Mouse (Mus musculus) fibroblast of lung, adult 2 months (primary cell): ENCODE results near the gene Mt2.
"Not testable (repeated sequence)": the region's sequence is repeated elsewhere in the genome, so short reads cannot be mapped to it uniquely, and the experiment has no call there.

Experiments
- DNase-seq: peaks from one replicate; pipeline ENCODE4 v3.0.0-alpha.2; 2011; ENCODE audit warnings: low read depth

Gene Mt2

DNA sequence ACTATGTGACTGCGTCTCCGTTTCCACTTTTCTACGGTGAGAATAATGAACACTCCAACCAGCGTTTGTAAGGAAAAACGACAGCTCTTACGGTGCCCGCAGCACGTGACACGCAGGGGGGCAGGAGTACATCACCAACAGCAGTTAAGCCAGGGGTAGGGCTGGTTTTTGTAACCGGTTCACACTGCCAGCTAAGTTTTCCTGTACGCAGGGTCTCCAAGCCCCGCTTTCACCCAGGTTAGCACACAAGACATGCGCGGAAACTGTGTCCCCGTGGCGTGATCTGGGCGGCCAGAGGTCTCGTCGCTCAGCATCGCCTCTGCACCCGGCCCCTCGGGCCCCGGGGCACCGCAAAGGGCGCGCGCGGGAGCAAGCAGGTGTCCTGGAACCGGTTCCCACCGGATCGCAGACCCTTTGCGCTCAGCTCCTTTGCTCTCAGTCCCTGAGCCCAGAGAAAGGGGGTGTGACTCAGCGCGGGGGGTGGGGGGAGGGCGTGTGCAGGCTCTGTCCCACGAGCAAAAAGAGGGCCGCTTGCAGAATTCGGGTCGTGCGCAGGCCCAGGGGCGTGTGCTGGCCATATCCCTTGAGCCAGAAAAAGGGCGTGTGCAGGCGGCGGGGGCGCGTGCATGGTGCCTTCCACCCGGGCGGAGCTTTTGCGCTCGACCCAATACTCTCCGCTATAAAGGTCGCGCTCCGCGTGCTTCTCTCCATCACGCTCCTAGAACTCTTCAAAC is at the start of gene Mt2:
Gene Mt2, plus strand, starts transcription at position 590 of the 734 bp plus-strand sequence.
- DNase-seq, result no peak

DNA sequence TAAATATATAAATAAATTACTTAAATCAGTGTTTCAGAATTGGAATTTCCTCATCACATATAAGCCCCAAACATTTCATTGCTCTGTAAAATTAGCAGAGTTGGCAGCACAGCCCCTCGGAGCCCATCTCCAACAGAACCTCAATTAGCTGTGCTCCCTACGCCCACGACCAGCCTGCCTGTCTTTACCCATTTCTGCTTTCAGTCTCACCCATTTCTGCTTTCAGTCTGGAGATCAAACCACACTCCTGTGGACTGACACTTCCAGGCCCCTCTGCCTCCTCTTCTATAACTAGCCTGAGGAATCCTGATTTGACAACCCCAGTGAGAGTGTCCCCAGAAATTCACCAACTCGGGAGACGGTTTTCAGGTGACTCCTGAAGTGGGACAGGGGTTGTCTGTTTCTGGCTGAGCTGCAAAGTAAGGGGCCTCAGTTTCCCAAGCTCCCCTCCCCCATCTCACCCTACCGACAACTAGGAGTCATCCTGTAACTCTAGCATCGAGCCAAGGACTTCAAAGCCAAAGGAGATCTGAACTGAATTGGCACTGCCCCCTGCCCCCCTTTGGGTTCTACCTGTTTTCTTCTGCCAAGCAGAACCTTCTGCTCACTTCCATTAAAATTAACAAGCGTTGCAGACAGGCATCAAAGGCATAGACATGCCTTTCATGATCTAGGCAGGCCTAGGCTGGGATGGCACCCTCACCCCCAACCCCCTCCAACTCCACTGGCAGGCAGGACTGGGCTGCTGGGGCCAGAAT is 49.6 kb upstream of the Mt2 start:
- no peak for DNase-seq

DNA sequence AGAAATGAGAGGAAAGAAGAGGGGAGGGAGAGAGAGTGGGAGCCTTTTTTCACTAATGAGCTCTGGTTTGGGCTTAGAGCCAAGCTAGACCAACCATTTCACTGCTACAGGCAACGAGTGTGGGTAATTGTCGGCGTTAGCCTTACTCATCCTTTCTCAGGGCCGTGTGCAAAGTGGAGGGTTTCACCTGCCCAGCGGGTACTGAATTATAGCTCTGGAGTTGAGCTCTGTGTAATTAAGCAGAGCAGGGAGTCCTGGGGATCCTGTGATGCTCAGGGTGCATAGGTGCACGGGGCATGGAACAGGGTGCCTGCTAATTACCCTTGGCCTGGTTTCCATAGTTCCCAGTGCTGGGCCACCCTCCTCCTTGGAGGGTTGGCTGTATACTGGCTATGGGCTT is 44.8 kb upstream of the Mt2 start:
- no peak for DNase-seq

DNA sequence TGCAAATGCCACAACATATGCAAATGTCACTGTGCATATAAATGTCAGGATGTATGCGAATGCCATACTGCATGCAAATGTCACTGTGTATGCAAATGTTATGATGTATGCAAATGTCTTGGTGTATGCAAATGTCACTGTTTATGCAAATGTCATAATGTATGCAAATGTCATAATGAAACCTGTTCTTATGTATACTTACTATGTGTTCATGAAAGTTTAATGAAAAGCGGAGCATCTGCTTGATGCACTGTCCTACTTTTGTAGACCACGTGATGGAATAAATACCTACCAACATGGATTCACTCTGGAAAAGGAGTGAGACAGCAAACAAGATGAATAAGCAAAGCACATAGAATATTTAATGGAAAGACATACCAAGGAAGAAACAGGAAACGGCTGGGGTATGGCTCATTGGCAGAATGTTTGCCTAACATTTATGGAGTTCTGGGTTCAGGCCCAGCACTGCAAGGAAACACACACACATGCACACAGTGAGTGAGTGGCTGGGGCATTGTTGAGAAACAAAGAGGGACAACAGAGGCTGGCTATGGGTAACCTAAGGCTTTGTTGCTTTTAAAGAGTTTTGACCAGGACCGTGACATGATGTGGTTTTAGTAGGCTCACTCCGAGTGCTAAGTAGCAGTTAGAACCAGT is 43.2 kb upstream of the Mt2 start:
- no peak for DNase-seq

DNA sequence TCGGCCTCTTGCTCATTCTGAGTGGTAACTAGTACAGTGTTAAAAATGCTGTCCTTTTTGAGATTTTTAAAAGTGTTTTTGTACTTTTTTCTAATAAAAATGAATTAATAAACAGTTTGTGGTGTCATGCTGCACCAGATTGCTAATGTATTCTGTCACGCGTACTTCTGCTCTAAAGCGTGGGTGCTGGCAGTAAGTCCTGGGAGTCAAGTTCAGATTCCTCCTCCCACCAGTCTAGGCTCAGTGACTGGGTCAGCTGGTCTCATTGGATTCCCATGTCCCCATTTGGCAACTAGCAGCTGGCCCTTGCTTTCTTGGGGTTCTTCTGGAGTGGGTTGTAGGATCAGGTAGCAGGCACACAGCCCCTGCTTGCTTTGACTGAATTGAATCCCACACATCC is 42.3 kb upstream of the Mt2 start:
- DNase-seq, result no peak

DNA sequence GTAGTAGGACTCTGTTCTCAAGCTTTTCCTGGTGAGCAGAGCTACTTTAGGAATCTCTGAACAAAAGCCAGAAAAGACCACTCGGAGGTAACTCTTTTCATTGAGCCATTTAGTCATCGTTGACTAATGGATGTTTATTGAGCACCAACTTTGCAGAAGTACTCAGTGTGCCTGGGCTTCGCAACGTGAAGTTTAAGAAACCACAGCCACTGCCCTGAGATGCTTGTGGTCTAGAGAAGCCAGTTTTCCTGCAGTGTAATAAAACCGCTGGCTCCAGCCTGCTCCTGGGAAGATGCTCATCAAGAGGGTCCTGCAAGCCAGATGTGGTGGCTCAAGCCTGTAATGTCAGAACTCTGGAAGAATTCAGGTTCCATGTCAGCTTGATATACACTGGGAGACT is 40.4 kb upstream of the Mt2 start:
- DNase-seq, result peak; percentile 36

DNA sequence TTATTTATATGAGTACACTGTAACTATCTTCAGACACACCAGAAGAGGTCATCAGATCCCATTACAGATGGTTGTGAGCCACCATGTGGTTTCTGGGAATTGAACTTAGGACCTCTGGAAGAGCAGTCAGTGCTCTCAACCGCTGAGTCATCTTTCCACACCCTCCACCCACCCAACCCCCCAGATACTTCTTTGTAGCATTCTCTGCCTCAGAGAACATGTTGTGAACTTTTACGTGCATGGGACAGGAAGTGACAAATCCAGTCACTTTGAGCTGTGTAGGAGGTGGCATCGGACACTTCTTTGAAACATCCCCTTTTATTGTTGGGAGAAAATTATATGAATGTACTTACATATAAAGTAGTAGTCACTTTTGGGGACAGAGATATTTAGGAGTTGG is 37.9 kb upstream of the Mt2 start:
- DNase-seq, result peak; percentile 24

DNA sequence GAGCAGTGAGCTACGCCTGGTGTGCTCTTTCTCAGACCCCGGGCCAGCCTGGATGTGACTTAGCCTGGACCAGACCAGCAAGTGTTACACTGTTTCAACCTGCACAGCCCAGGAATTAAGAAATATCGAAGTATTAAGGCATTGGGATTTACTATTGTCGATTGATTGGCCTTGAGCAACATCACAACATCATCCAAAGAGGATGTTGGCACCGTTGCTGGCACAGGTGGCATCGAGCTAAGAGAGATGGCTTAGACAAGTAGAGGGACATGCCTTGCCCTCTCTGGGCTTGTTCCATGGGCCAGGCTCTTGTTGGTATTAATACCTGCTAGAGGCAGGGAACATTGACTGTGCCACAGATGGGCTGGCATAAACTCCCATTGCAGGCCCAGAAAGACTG is 36.9 kb upstream of the Mt2 start:
- DNase-seq, result no peak

DNA sequence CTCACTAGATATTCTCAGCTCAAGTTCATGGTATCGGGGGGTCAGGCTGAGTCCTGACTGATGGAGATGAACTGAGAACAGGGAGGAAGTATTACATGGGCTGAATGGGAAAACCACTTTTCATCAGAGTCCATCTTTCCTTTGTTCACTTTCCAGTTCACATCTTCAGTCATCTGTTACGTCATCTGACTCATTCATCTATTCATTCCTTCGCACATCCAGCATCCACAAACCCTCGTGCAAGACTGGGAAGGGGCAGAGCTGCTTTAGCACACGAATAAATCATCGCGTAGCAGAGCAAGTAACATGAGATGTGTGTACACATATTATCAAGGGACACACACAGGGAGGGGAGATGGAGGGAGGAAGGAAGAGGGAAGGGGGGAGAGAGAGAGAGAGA is 36.3 kb upstream of the Mt2 start:
- no peak for DNase-seq

DNA sequence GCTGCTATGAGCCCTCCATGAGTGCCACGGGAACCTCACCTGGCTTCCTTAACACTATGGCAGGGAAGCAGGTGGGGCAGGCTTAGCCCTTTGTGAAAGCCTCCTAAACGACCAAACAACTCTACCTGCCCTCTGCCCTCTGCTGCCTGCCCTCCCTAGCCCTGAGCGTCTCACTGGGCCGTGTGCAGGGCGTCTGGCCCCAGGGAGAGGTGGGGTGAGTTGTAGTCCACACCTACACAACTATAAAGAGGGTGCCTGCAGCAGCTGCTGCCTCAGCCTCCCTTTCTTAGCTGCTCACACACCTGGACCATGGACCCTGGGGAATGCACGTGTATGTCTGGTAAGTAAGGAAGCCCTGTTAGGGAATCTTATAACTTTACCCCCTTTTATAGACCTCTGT is 35.5 kb upstream of the Mt2 start, which contains the start of gene Mt4:
Gene Mt4, plus strand, starts transcription at position 265 of the 400 bp plus-strand sequence.
- DNase-seq, result no peak

DNA sequence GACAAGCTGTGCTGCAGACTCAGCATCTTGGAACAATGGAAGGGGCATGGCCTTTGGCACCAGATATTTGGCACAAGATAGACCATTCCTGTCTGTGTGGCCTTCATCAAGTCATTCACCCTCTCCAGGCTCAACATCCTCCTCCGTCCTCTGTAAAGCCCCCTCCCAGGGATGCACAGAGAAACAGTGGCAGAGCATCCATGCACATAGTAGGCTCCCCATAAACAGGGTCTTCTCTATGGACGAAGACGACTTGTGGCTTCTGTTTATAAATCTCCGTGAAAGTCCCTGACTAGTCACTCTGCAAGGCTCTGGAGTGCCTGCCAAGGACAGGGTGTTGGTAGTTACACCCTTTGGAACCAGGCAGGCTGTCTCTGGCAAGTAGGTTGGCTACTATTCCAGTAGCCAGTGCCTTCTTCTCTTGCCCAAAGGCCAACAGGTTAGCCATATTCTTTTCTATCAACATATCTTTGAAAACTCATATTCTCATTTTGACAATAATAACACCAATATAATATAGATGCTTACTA is 32.1 kb upstream of the Mt2 start:
- DNase-seq, result no peak

DNA sequence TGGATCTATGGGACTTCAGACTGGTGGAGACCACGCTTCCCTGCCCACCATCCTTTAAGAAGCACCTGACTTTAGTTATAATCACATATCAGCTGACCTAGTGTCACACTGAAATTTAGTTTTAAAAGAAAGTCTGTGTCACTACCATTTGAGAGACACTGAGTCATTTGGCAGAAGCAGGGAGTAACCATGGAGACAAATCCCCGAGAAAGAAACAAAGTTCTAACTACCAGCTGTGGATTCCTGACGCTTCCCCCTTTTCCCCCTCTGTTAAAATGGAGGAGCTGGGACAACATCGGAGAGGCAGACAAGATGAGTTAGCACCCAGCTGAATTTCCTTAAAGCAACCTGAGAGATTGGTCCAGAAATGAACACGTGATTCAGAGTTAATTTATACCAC is 24.2 kb upstream of the Mt2 start:
- no peak for DNase-seq

DNA sequence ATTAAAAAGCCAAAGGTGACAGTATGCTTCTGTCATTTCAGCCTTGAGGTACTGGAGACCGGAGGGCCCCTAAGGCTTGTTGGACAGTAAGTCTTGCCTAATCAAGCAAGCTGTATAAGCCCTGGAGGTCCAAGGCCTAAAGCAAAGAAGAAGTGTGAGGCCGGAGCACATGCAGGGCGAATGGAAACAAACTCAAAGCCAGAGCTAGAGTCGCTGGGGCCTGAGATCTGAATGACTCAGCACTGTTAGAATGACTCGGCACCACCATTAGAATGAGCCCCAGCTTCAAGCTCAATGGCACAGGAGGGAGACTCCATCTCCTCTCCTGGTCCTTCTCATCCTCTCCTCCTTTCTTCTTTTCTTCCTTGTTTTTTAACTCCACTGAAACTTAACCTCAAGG is 21.5 kb upstream of the Mt2 start:
- DNase-seq, result no peak

DNA sequence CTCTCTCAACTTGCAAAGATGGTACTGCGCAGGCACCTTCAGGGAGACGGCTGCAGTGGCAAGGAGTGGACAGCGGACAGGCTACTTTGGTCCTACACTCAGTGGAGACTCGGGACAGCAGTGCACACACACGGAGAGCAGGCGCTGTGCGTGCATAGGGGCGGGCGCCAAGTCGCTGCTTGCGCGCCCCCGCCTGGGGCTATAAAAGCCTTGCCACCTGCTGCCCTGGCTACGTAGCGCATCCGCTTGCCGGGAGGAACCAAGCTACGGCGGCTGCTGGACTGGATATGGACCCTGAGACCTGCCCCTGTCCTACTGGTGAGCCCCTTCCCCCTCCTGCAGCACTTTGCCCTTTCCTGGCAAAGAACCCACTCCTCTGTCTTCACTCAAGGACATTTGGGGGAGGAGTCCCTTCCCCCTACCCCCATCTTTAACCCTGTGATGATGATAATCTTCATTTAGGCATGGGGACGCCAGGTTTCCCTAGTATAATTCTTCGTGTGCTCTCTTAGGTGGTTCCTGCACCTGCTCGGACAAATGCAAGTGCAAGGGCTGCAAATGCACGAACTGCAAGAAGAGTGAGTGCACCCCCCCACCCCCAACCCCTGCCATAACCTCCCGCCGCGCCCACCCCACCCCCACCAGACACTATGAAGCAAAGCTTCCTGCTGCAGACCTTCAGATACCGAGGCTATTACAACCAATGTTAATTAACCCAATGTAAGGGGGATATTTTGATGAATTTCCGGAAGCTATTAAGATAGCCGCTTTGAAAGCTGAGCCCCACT is 19.8 kb upstream of the Mt2 start, which contains the start of gene Mt3:
Gene Mt3, plus strand, starts transcription at position 95 of the 788 bp plus-strand sequence.
- DNase-seq, result no peak

DNA sequence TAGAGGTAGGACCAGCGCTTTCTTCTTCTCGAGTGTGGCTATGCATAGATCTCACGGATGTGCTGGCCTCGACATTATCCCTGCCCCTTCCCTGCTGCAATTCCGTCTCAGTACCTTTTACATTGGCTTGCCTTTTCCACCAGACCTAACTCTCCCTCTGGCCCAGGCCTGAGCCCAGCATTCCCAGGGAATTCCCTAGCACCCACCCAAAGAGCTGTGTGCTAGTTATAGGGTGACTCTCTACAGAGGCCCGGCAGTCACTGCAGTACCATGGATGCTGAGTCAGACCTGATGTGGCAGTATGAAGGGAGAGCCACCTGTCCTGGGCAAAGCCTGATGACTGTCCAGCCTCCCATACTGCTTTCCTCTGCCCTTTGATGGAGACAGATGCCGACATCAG is 19.0 kb upstream of the Mt2 start:
- no peak for DNase-seq

DNA sequence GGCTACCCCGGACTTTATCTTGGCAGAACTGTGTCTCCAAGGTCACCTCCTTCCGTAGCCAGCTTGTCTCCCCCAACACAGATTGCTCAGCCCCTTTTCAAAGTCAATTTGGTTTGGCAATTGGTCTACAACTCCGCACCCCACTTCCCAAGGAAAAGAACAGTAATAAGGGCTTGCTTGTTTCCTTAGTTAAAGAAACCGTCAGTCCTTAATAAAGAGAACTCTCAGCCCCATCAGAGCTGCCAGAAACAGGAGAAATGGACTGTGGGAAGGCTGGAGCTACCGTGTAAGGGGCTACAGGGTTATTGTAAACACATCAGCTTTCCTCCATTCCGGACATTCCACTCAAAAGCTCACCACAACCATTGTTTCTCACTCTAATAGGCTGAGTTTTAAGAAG is 17.9 kb upstream of the Mt2 start:
- DNase-seq, result no peak

DNA sequence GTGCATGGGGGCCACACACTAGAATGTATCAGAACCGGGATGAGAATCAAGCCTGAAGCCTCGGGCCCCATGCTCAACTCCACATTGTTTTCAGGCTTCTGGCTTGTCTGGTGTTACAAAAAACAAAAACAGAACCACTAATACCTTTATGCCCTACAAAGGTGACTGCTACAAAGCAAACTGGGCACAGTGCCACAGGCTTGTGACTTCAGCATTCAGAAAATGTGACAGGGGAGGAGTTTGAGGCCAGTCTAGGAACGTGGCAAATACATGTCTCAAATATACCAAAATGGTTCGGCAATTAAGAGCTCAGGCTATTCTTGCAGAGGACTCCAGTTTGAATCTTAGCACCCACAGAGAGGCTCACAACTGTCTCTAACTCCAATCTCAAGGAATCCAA is 16.4 kb upstream of the Mt2 start:
- DNase-seq, result no peak

DNA sequence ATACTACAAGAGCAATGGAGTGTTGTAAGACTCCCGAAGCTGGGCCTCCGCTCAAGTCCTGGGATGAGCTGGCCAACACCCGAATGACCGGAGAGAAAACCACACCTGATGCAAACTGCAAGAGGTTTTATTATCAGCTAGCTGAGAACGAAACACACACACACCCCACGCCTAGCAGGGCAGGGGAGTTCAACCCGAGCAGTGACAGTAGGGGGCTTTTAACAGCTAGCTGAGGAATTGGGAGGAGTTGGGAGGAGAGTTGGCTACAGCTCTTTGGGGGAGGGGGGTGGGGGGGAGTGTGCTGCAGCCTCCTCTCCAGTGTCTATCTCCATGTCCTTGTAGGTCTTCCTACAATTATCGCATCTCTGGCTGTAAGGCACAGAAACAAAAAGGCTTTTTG is 6.7 kb upstream of the Mt2 start:
- not testable (repeated sequence) for DNase-seq

DNA sequence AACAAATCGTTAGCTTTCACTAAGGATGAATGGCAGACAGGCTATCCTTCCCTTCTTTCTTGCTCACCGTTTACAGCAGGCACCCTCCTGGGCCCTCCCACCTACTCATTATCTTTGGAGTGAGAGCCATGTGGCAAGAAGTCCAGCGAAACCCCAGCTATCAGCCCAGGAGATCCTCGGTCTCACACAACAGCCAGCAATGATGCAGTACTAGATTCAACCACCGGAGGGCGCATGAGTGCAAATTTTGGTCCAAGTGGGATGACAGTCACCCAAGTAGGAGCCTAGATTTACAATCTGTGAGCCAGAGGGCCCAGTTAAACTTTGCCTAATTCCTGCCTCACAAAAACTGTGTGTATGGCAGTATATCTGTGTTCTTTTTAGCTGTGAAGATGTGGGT is 5.2 kb upstream of the Mt2 start:
- DNase-seq, result no peak

DNA sequence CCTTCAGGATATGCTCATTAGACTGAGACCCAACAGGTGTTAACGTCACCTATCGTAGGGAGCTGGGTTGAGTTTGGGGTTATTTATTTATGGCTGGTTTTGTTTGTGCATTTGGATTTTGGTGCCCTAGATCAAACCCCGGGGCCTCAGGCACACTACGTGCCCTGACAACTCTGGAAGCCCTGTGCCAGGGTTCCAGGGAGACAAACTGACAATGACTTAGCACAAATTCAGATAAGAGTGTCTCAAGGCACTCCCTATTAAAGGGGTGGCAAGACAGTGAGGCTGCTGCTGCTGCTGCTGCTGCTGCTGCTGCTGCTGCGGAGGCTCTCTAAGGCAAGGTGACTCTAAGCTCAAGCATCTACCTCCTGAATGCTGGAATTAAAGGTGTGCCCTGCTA is 2.9 kb upstream of the Mt2 start:
- DNase-seq, result no peak

DNA sequence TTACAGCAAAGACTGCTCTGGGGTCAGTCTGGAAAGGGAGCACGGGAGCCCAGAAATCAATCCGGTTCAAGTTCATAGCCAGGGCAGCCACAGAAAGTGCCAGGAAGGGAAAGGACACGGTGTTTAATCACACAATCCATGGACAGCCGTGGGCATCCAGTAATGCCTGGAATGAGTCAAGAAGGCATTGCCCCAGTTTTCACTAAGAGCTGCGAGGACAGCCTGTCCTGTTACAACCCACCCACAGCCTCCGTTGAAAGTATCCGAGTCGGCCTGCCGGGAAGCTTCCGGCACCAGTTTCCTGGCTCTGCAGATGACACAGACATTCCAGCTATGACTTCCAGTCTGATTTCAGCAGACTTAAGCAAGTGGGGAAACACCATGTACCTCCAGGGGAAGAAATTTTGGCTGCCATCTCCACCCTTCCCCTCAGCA is 1.1 kb upstream of the Mt2 start:
- no peak for DNase-seq
